Mouse (Mus musculus) ES-Bruce4 (cell line): ENCODE results near the gene Ctnna3.

ENCODE experiments used
- CTCF ChIP-seq: IDR thresholded peaks from one replicate; pipeline ENCODE4 v1.8.1; 2011; ENCODE audit warnings: low read depth, low read length
- EP300 ChIP-seq: IDR thresholded peaks from 2 replicates; pipeline ENCODE4 v1.6.1; 2011; ENCODE audit warnings: low read depth, low read length; ENCODE audit not compliant: insufficient read depth

DNA sequence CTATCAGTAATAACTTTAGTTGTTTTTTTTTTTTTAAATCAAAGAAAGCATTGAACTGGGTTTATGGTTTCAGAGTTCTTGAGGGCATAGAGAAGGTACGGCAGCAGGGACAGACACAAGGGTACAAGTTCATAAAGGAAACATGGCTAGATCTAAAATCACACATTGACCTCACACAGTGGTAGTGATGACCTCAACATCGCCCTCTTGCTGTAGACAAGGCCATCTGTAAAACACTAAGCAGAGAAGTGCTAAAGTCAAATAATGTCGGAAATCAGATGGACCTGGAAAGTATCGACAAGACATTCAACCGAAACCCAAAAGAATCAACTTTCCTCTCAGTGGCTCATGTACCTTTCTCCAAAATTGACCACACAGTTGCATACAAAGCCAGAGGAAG, 224.7 kb downstream of the Ctnna3 start:
- TF ChIP-seq CTCF (no peak), EP300 (no peak)
